Mouse (Mus musculus) right cerebral cortex, postnatal 10 days (tissue): ENCODE measurements around the gene Sectm1b.
"Not testable (repeated sequence)": the region's sequence is repeated elsewhere in the genome, so short reads cannot be mapped to it uniquely, and the experiment has no call there.

Source experiments
- DNase-seq, 2 experiments: peaks; one replicate each; pipeline ENCODE4 v3.0.0; 2021; ENCODE audit warnings: low spot score in 2 of 2

Sectm1b gene

GRCm38 (mm10) chr11:121063379-121063778 is at the start of gene Sectm1b:
Gene Sectm1b (minus strand): TSS chr11:121063569.
- no peak for DNase-seq

GRCm38 (mm10) chr11:121112091-121112775 is 48.9 kb upstream of the Sectm1b start:
- peak in 1 of 2 experiments; percentile 45 for DNase-seq

- DNase-seq: no peak
Measured at GRCm38 (mm10) chr11:121111601-121112000, 48.2 kb upstream of the Sectm1b start.

GRCm38 (mm10) chr11:121111051-121111450 is 47.7 kb upstream of the Sectm1b start:
- DNase-seq: no peak

GRCm38 (mm10) chr11:121109986-121110385 is 46.6 kb upstream of the Sectm1b start:
- DNase-seq: peak; percentile 70

GRCm38 (mm10) chr11:121108061-121108460 is 44.7 kb upstream of the Sectm1b start:
- no peak for DNase-seq

- DNase-seq: not testable (repeated sequence)
Measured at GRCm38 (mm10) chr11:121107242-121107641, 43.9 kb upstream of the Sectm1b start.

- DNase-seq: no peak
Measured at GRCm38 (mm10) chr11:121101124-121101805, 37.9 kb upstream of the Sectm1b start.

- DNase-seq: no peak
Measured at GRCm38 (mm10) chr11:121100692-121101091, 37.3 kb upstream of the Sectm1b start.

GRCm38 (mm10) chr11:121099762-121100161 is 36.4 kb upstream of the Sectm1b start:
- no peak for DNase-seq

- DNase-seq: no peak
Measured at GRCm38 (mm10) chr11:121092606-121093585, 29.5 kb upstream of the Sectm1b start.

- DNase-seq: no peak
Measured at GRCm38 (mm10) chr11:121090943-121091342, 27.6 kb upstream of the Sectm1b start.

- DNase-seq: no peak
Measured at GRCm38 (mm10) chr11:121089756-121090546, 26.6 kb upstream of the Sectm1b start.

- no peak for DNase-seq
Measured at GRCm38 (mm10) chr11:121088997-121089396, 25.6 kb upstream of the Sectm1b start.

GRCm38 (mm10) chr11:121086296-121086695 is 22.9 kb upstream of the Sectm1b start:
- DNase-seq: no peak

GRCm38 (mm10) chr11:121085181-121085580 is 21.8 kb upstream of the Sectm1b start:
- DNase-seq: no peak

- DNase-seq: no peak
Measured at GRCm38 (mm10) chr11:121082857-121083500, 19.6 kb upstream of the Sectm1b start.

- DNase-seq: no peak
Measured at GRCm38 (mm10) chr11:121082250-121082649, 18.9 kb upstream of the Sectm1b start.

- no peak for DNase-seq
Measured at GRCm38 (mm10) chr11:121081120-121081519, 17.8 kb upstream of the Sectm1b start, which contains the start of gene Sectm1a. Gene Sectm1a (minus strand): TSS chr11:121081220.

GRCm38 (mm10) chr11:121080330-121080729 is 17.0 kb upstream of the Sectm1b start:
- no peak for DNase-seq

- DNase-seq: no peak
Measured at GRCm38 (mm10) chr11:121075655-121076054, 12.3 kb upstream of the Sectm1b start.
